Mouse (Mus musculus) hindbrain, embryonic 12.5 days (tissue): ENCODE data around the gene Pla2g3. TPM values are rescaled to one million over a fixed set of nuclear protein-coding genes. Genes with fewer than 3 reads are reported as not detected.

Experiments
- ATAC-seq: fragments of 200-750 bp; cut with Nextera tagmentation; 2 replicates; pipeline ENCODE4 v1.8.0; 2017; ENCODE audit warnings: moderate TSS enrichment; ENCODE audit not compliant: low FRiP score
- H3K27ac ChIP-seq: fragments of 300-500 bp; sonication (generic); 2 replicates; pipeline ENCODE4 v1.5.1; 2016; ENCODE audit warnings: mild to moderate bottlenecking
- H3K27me3 ChIP-seq: fragments of 300-500 bp; sonication (generic); 2 replicates; pipeline ENCODE4 v1.6.1; 2016; ENCODE audit warnings: mild to moderate bottlenecking
- H3K36me3 ChIP-seq: fragments of 300-500 bp; sonication (generic); 2 replicates; pipeline ENCODE4 v1.6.1; 2016; ENCODE audit warnings: mild to moderate bottlenecking
- H3K4me1 ChIP-seq: fragments of 300-500 bp; sonication (generic); 2 replicates; pipeline ENCODE4 v1.6.1; 2016
- H3K4me2 ChIP-seq: fragments of 300-500 bp; sonication (generic); replicated peaks from 2 replicates; pipeline ENCODE4 v1.6.1; 2016; ENCODE audit warnings: mild to moderate bottlenecking
- H3K4me3 ChIP-seq: fragments of 300-500 bp; sonication (generic); 2 replicates; pipeline ENCODE4 v1.5.1; 2016; ENCODE audit warnings: mild to moderate bottlenecking
- H3K9ac ChIP-seq: fragments of 300-500 bp; sonication (generic); 2 replicates; pipeline ENCODE4 v1.6.1; 2016; ENCODE audit warnings: mild to moderate bottlenecking, moderate library complexity
- H3K9me3 ChIP-seq: fragments of 300-500 bp; sonication (generic); replicated peaks from 2 replicates; pipeline ENCODE4 v1.6.1; 2016; ENCODE audit warnings: mild to moderate bottlenecking
- WGBS: fragments of 180-500 bp; shearing (Covaris S2); methylation state at CpG from one replicate; pipeline ENCODE4 v1.1.7; 2016; 5-methylcytosine and 5-hydroxymethylcytosine counted together
- polyA plus RNA-seq: library from polyadenylated mRNA; unstranded; fragments of >200 nt; fragmentation: Nextera tagmentation; extraction: Ambion mirVana; gene quantifications from 2 replicates; pipeline ENCODE4 v1.2.1, GENCODE M21; 2016

Gene Pla2g3
- polyA plus RNA-seq, 1 experiment from 2014 or later, result 0.81 TPM

DNA sequence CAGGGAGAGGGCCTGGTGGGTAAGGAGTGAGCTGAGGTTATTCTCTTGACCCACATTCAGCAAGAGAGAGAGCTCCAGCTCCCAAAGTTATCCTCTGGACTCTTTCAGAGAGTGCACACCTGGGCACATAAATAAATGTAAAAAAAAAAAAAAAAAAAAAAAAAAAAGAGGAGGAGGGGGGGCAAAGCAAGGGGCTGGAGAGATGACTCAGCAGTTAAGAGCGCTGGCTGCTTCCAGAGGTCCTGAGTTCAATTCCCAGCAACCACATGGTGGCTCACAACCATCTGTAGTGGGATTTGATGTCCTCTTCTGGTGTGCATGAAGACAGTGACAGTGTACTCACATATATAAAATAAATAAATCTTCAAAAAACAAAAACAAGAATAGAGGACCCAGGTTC, 9.2 kb downstream of the Pla2g3 start:
- H3K27me3 ChIP-seq, result peaks cover 4% of the 10 kb centered on the region; the same call in 1 of the 2 replicates
- ATAC-seq, result no peak
- no peaks in the 10 kb centered on the region for H3K36me3 ChIP-seq
- H3K27ac ChIP-seq, result no peak overlapping the region
- no peak overlapping the region for H3K9ac ChIP-seq
- H3K4me1 ChIP-seq, result no peaks in the 10 kb centered on the region
- WGBS, result 100% methylated on average over 1 of the region's 1 CpGs
- no peak overlapping the region for H3K4me2 ChIP-seq
- H3K9me3 ChIP-seq, result no peaks in the 10 kb centered on the region
- H3K4me3 ChIP-seq, result no peak overlapping the region

DNA sequence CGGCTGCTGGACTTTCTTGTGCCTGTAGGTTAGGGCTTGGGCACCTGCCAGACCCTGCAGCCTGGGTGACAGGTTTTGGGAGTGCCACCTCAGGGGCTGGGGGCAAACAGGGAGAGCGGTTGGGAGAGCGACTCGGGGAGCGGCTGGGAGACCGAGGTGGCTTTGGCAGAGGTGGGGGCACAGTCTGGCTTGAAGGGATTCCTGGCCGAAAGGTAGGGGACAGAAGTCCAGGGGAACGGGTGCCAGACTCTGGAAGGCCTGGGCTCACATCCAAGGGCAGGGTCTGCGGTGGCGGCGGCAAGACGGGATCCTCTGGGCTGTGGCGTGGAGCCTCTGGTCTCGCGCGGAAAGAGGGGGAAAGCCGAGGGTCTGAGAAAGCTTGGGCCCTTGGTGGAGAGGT, 14.0 kb downstream of the Pla2g3 start:
- Histone ChIP-seq H3K27me3 (peaks cover 4% of the 10 kb centered on the region; the same call in 1 of the 2 replicates), H3K9me3 (no peaks in the 10 kb centered on the region), H3K4me3 (no peak overlapping the region), H3K36me3 (no peaks in the 10 kb centered on the region), H3K4me1 (0 out of 2 replicates have a peak, but pooled peaks cover 3% of the 10 kb centered on the region), H3K27ac (no peak overlapping the region), H3K9ac (no peak overlapping the region), H3K4me2 (no peak overlapping the region)
- no peak for ATAC-seq
- WGBS, result 82% methylated on average over 17 of the region's 17 CpGs

DNA sequence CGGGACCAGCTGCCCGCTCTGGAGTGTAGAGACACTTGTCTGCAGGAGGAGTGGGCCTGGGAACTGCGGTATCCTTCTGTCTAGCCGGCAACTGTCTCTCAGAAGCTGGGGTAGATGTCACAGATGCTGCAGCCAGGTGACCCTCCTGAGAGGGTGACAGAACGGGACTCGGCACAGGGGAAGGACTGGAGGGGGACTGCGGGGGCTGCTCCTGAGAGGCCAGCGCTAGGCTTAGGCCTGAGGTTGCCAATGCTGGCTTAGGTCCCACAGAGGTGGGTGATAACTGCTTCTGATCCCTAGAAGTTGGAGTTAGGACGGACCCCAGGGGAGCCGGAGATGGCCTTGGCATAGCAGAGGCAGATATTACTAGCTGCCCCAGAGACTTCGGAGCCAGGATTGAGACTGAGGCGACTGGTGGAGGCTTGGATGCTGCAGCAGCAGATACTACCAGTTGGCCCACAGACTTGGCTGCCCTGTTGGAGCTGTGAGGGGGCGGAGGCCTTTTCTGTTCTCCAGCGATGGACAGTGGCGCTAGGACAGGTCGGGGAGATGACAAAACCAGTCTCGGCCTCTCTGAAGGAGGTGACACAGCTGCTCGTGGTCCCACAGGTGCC, 14.5 kb downstream of the Pla2g3 start:
- H3K4me3 ChIP-seq, result no peak overlapping the region
- H3K9ac ChIP-seq, result no peak overlapping the region
- H3K9me3 ChIP-seq, result no peaks in the 10 kb centered on the region
- no peaks in the 10 kb centered on the region for H3K36me3 ChIP-seq
- 0 out of 2 replicates have a peak, but pooled peaks cover 3% of the 10 kb centered on the region for H3K4me1 ChIP-seq
- peaks cover 4% of the 10 kb centered on the region; the same call in 1 of the 2 replicates for H3K27me3 ChIP-seq
- H3K27ac ChIP-seq, result no peak overlapping the region
- WGBS, result 81% methylated on average over 18 of the region's 18 CpGs
- no peak for ATAC-seq
- no peak overlapping the region for H3K4me2 ChIP-seq

DNA sequence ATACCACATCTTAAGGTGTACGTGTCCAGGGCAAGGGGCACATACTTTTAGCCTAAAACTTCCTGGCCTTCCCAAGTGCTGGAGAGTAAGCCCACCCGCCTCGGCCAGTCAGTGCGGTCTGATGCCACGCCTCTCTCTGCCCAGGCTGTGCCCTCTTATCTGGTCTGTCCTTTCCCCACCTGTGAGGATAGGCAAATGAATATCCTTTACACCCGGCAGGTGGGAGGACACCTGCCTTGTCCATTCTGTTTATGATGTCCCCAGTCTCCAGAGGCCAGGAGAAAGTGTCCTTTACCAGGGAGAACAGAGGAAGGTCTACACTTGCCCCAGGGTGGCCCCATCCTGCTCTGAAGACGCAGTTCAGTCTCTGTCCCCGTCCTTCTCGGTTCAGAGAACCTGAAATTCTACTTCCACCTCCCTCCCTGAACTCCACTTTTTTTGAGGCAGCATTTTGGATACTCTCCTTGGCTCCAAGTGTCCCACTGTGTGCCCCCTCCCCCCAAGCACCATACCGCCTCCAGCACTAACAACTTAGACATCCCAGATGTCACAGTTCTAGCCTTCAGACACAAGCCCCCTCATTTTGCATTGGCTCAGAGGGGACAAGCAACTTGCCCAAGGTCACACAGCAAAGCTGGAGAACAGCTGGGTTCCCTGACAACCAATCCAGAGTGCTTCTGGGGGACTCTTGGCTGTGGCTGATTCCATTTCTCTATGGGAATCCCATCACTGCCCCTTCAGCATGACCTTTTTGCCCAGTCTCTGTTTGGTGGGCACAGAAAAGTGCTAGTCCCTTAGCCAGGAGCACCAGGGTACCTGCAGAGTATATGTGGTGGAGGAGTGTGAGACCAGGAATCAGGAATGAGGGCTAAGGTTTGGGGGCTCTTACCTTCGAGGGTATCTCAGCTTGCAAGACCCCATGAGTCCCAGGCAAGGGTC, 15.9 kb downstream of the Pla2g3 start:
- 0 out of 2 replicates have a peak, but pooled peaks cover 3% of the 10 kb centered on the region for H3K4me1 ChIP-seq
- H3K4me2 ChIP-seq, result peak overlapping the region; percentile 19; the same call in 1 of the 2 replicates
- H3K27ac ChIP-seq, result no peak overlapping the region
- peaks cover 4% of the 10 kb centered on the region; the same call in 1 of the 2 replicates for H3K27me3 ChIP-seq
- H3K9ac ChIP-seq, result no peak overlapping the region
- WGBS, result 72% methylated on average over 11 of the region's 11 CpGs
- H3K9me3 ChIP-seq, result no peaks in the 10 kb centered on the region
- no peak overlapping the region for H3K4me3 ChIP-seq
- no peaks in the 10 kb centered on the region for H3K36me3 ChIP-seq
- no peak for ATAC-seq

DNA sequence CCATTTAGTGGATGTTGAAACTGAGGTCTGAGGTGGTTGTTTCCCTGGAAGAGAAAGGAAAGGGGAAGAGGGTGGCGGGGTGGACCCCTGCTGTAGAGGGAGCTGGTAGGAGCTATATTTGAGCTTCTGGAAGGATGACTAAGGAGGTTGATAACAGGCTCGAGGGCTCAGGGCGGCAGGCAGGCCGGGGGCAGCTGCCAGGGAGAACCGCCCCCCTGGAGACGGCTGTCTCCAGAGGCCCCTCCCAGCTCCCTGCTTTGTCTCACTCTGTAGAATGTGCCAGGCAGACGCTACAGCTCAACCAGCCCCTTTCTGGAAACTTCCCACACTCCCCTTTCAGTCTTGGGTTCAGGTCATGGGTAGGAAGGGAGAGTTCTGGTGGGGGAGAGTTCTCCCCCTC, 20.1 kb downstream of the Pla2g3 start:
- 56% methylated on average over 7 of the region's 7 CpGs for WGBS

DNA sequence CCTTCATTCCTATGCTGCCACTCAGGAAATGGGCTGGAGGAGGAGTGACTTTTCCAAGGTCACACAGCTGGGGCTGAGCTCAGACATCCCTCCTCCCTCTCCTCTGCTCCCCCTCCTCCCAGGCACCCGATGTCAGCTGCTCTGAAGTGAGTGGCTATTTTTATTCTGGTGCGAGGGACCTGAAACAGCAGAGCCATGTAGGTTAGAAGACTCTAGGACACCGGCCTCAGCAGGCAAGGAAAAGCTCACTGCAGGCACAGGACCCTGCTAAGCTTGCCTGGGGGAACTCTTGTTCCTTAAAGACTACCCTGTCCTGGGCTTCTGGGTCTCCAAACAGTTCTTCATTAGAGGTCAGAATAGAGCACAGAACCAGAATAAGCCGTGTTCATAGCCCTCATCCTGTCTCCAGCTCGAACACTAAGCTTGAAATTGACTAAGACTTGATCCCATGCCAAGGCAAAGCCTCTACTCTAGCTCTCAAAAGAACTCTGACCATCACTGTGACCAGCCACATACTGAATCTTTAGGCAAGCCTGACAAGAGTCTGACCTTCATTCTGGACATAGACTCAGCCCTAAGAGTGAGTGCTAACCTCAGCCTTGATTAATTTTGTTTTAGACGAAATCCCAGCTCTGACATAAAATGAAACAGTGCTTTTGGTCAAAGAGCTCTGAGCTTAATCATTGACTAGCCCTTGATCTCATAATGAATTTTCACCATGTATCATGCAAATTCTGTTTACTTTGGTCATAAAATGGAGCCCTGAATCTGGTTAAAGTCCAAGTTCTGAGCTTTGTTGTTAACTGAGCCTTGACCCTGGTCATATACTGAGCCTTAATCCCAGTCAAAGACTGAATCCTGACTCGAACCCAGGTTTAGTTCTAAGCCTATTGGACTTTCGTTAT, 21.3 kb downstream of the Pla2g3 start:
- H3K4me2 ChIP-seq, result no peak overlapping the region

More for the DNA sequence above, 20.1 kb downstream of the Pla2g3 start:
- no peak for ATAC-seq
- Histone ChIP-seq H3K27me3 (no peaks in the 10 kb centered on the region), H3K27ac (no peak overlapping the region), H3K36me3 (no peaks in the 10 kb centered on the region), H3K4me2 (no peak overlapping the region), H3K9me3 (no peaks in the 10 kb centered on the region), H3K9ac (no peak overlapping the region), H3K4me1 (0 out of 2 replicates have a peak, but pooled peaks cover 3% of the 10 kb centered on the region), H3K4me3 (no peak overlapping the region)

DNA sequence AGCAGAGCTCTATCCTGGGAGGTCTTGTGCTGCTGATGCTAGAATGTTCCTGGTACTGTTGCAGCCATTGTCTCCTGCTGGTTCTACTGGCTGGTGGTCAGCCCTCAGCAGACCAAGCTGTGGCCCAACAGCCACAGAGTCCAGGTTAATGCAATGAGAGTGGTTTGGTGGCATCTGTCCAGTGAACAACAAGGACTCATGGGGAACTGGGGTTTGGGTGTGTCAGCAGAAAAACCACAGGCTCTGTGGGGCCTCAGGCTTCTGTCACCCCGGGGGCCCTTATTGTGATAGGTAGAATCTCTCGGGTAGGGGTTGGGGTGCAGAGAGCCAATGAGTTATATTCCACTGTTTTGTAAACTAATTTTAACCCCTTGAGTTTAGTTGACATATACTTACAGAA, 22.2 kb downstream of the Pla2g3 start:
- H3K9me3 ChIP-seq, result no peaks in the 10 kb centered on the region
- no peak for ATAC-seq

More for the DNA sequence above, 21.3 kb downstream of the Pla2g3 start:
- no peak overlapping the region for H3K9ac ChIP-seq
- 76% methylated on average over 8 of the region's 8 CpGs for WGBS
- no peak overlapping the region for H3K4me3 ChIP-seq
- 0 out of 2 replicates have a peak, but pooled peaks cover 2% of the 10 kb centered on the region for H3K4me1 ChIP-seq
- H3K27ac ChIP-seq, result no peak overlapping the region
- no peak for ATAC-seq
- H3K27me3 ChIP-seq, result no peaks in the 10 kb centered on the region
- no peaks in the 10 kb centered on the region for H3K36me3 ChIP-seq
- H3K9me3 ChIP-seq, result no peaks in the 10 kb centered on the region

DNA sequence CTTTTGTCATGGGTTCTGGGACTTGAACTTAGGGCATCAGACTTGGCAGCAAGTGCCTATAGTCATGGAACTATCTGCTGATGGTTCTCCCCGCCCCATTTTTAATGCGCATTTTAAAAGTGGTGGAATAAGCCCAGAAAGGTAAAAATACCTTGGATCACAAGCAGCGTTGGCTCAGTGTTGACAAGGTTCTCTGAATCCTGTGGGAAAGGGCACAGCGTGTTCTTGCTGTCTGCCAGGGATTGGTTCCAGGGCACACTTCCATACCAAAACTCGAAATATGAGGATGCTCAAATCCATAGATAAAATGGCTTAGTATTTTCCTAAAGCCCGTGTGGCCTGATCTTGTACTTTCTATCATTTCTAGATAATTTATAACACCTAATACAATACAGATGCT, 25.2 kb downstream of the Pla2g3 start:
- no peak overlapping the region for H3K9ac ChIP-seq
- no peak for ATAC-seq
- WGBS, result 87% methylated on average over 6 of the region's 6 CpGs

More for the DNA sequence above, 22.2 kb downstream of the Pla2g3 start:
- Histone ChIP-seq H3K27me3 (peaks cover 6% of the 10 kb centered on the region), H3K4me3 (no peak overlapping the region), H3K4me2 (no peak overlapping the region), H3K9ac (no peak overlapping the region), H3K4me1 (peaks cover 8% of the 10 kb centered on the region), H3K27ac (no peak overlapping the region), H3K36me3 (no peaks in the 10 kb centered on the region)
- WGBS, result 82% methylated on average over 2 of the region's 2 CpGs

DNA sequence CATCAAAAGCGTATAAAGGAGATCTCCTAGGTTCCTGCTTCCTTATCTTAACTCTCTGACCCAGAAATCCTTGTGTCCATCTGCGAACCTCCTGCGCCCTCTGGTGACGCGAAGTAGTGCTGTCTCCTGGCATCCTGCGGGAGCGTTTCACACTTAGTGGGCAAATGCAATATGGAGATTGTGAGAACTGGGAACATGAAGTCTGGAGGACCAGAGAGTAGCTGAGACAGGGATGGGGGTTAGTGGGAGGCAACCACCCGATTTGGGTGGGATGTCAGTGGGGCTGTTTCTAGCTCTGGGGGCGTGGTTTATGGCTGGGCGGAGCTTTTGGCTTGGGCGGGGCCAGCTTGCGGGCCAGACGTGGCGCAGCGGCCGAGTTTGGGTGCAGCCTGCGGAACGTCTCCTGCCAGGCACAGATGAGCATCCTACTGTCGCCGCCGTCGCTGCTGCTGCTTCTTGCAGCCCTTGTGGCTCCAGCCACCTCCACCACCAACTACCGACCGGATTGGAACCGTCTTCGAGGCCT, 26.5 kb downstream of the Pla2g3 start, which contains the start of gene Selenom:
Gene Selenom, plus strand, starts transcription at position 156 of the 526 bp plus-strand sequence.
- Histone ChIP-seq H3K4me1 (peaks cover 27% of the 10 kb centered on the region), H3K36me3 (no peaks in the 10 kb centered on the region), H3K27me3 (peaks cover 38% of the 10 kb centered on the region), H3K4me2 (peak within 1 kb of the TSS; percentile 63), H3K27ac (no peak within 1 kb of the TSS), H3K9me3 (no peaks in the 10 kb centered on the region), H3K4me3 (peak within 1 kb of the TSS; percentile 44), H3K9ac (peak within 1 kb of the TSS; percentile 48)
- ATAC-seq, result peak; percentile 79
- WGBS, result 0% methylated on average over 26 of the region's 26 CpGs

More for the DNA sequence above, 25.2 kb downstream of the Pla2g3 start:
- no peak overlapping the region for H3K27ac ChIP-seq
- no peak overlapping the region for H3K4me2 ChIP-seq
- H3K36me3 ChIP-seq, result no peaks in the 10 kb centered on the region
- H3K4me1 ChIP-seq, result peaks cover 27% of the 10 kb centered on the region
- H3K9me3 ChIP-seq, result no peaks in the 10 kb centered on the region
- H3K27me3 ChIP-seq, result peaks cover 35% of the 10 kb centered on the region
- no peak overlapping the region for H3K4me3 ChIP-seq

DNA sequence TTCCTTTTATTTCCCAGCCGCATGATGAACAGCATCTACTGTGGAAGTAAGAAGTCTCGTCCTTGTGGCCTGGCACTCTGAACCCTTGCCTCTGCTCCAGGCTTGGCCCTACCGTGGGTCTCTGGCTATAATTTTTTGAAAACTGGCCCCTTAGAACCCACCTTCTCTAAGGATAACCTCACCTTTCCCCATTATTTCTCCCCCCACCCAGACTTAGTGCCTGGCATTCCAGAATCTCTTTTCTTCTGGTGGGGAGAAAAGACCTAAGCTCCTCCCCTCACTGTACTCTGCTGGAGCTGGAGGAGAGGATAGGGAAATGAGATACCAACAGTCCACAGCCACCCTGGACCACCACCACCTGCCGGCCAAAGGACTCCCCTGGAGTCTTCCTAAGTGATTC, 27.1 kb downstream of the Pla2g3 start:
- 10% methylated on average over 3 of the region's 4 CpGs for WGBS

DNA sequence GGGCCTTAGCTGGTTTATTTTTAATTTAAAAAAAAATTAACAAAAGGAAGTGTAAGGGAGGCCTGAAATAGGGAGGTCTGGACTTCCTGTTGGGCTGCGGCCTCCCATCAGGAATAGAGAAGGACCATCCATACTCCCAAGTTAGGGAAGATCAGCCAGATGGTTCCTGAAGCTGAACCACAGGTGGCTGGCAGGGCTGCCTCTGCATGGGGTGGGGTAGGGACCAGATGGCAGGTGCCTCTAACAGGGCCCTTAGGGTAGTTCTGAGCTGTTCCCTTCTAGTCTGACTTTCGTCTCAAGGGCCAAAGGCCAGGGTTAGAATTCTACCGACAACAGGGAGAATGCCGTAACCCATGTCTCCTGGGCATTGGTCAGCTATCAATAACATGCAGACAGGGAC, 27.6 kb downstream of the Pla2g3 start:
- Histone ChIP-seq H3K4me1 (peaks cover 27% of the 10 kb centered on the region), H3K9ac (peak overlapping the region; percentile 48; the same call in 1 of the 2 replicates), H3K36me3 (peaks cover 10% of the 10 kb centered on the region; the same call in 1 of the 2 replicates), H3K27ac (no peak overlapping the region), H3K9me3 (no peaks in the 10 kb centered on the region), H3K27me3 (peaks cover 38% of the 10 kb centered on the region), H3K4me3 (no peak overlapping the region; the same call in 1 of the 2 replicates), H3K4me2 (peak overlapping the region; percentile 63)
- WGBS, result 70% methylated on average over 4 of the region's 4 CpGs
- no peak for ATAC-seq

More for the DNA sequence above, 27.1 kb downstream of the Pla2g3 start:
- Histone ChIP-seq H3K4me3 (peak overlapping the region; percentile 44), H3K36me3 (0 out of 2 replicates have a peak, but pooled peaks cover 6% of the 10 kb centered on the region), H3K27me3 (peaks cover 38% of the 10 kb centered on the region), H3K4me1 (peaks cover 27% of the 10 kb centered on the region), H3K27ac (no peak overlapping the region), H3K9ac (peak overlapping the region; percentile 48), H3K4me2 (peak overlapping the region; percentile 63), H3K9me3 (no peaks in the 10 kb centered on the region)
- 0 out of 2 replicates have a peak, but pooled peaks have one; percentile 27 for ATAC-seq
